Mouse (Mus musculus): Measurements from ENCODE around the gene Mus81.

DNA sequence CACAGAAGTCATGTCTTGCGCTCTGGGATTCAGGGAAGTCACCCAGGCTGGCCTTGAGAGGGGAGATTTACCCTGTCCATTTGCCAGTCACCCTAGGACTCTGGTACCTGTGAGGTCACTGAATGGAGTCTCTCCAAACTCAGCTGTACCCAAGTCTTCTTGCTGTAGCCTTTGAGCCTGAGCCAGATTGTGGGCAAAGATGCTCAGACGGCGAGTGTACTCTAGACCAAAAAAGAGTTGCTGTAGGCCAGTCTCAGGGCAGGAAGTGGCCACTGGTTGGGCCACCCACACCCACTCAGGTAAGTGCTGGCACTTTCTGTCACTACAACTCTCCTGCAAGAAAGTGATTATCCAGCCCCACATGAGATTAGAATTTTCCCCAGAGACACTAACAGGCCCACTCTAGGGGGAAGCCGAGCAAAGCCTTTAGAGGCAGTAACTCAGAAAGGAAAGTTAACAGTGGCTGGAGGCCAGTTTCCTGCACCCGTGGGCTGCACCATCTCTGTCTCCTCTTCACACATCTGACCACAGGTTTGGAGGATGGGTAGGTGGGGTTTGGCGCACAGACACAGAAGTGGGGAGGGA lies 21.2 kb downstream of the Mus81 start:
- no peak for TF ChIP-seq GABPA (IDR thresholded peaks at IDR 0.05; ENCODE audit: insufficient replicate concordance, low read depth, low read length)
- no peak for TF ChIP-seq EP300 (IDR thresholded peaks at IDR 0.05; ENCODE audit: low read length)
- TF ChIP-seq SIN3A (IDR thresholded peaks at IDR 0.05; ENCODE audit: low read length), result no peak
- no peak for TF ChIP-seq USF2 (conservative IDR thresholded peaks at IDR 0.05; ENCODE audit: low read depth, low read length)
- no peak for TF ChIP-seq CTCF (conservative IDR thresholded peaks at IDR 0.05 in 1 of 2, IDR thresholded peaks at IDR 0.05 in 1 of 2; ENCODE audit: low read depth in 2 of 2, low read length in 2 of 2)
- TF ChIP-seq MAX (IDR thresholded peaks at IDR 0.05; ENCODE audit: low read length), result no peak
- no peak for TF ChIP-seq ZMIZ1 (IDR thresholded peaks at IDR 0.05; ENCODE audit: low read depth, low read length)
- no peak for TF ChIP-seq IRF4 (IDR thresholded peaks at IDR 0.05; ENCODE audit: low read depth, low read length)

Measured in CH12.LX (cell line).